Mouse (Mus musculus) intestine, embryonic 16.5 days (tissue): Measurements from ENCODE around the gene Ndufa9. TPM values are rescaled to one million over a fixed set of nuclear protein-coding genes. Genes with fewer than 3 reads are reported as not detected.

ENCODE experiments used
- ATAC-seq: fragments of 200-750 bp; cut with Nextera tagmentation; 2 replicates; pipeline ENCODE4 v1.8.0; 2017; ENCODE audit warnings: moderate TSS enrichment, moderate library complexity
- H3K27ac ChIP-seq: fragments of 300-500 bp; sonication (generic); 2 replicates; pipeline ENCODE4 v1.5.1; 2014; ENCODE audit warnings: mild to moderate bottlenecking, low read length
- H3K27me3 ChIP-seq: fragments of 300-500 bp; sonication (generic); replicated peaks from 2 replicates; pipeline ENCODE4 v1.6.1; 2014; ENCODE audit warnings: low read length, control low read depth, mixed read lengths; ENCODE audit not compliant: control insufficient read depth, insufficient read depth
- H3K36me3 ChIP-seq: fragments of 300-500 bp; sonication (generic); 2 replicates; pipeline ENCODE4 v1.6.1; 2014; ENCODE audit warnings: low read length, control low read depth; ENCODE audit not compliant: control insufficient read depth, insufficient read depth
- H3K4me1 ChIP-seq: fragments of 300-500 bp; sonication (generic); 2 replicates; pipeline ENCODE4 v1.6.1; 2014; ENCODE audit warnings: low read length, control low read depth, mixed read lengths; ENCODE audit not compliant: control insufficient read depth, insufficient read depth
- H3K4me2 ChIP-seq: fragments of 300-500 bp; sonication (generic); 2 replicates; pipeline ENCODE4 v1.6.1; 2014; ENCODE audit warnings: low read depth, low read length, control low read depth
- H3K4me3 ChIP-seq: fragments of 300-500 bp; sonication (generic); 2 replicates; pipeline ENCODE4 v1.5.1; 2014; ENCODE audit warnings: mild to moderate bottlenecking, low read length
- H3K9ac ChIP-seq: fragments of 300-500 bp; sonication (generic); 2 replicates; pipeline ENCODE4 v1.6.1; 2014; ENCODE audit warnings: low read depth, low read length
- H3K9me3 ChIP-seq: fragments of 300-500 bp; sonication (generic); 2 replicates; pipeline ENCODE4 v1.6.1; 2016; ENCODE audit warnings: low read length, control low read depth; ENCODE audit not compliant: control insufficient read depth
- WGBS: fragments of 180-500 bp; shearing (Covaris S2); extraction: QIAGEN DNeasy Blood & Tissue Kit; methylation state at CpG from one replicate; pipeline ENCODE4 v1.1.7; 2014; 5-methylcytosine and 5-hydroxymethylcytosine counted together
- polyA plus RNA-seq: library from polyadenylated mRNA; unstranded; fragments of >200 nt; fragmentation: Nextera tagmentation; extraction: Ambion mirVana; gene quantifications from 2 replicates; pipeline ENCODE4 v1.2.1, GENCODE M21; 2015

The Ndufa9 gene
- polyA plus RNA-seq, 1 experiment from 2014 or later = 328 TPM

- Histone ChIP-seq H3K4me1 (no peaks in the 10 kb centered on the region), H3K9ac (no peak overlapping the region), H3K4me2 (no peak overlapping the region), H3K4me3 (no peak overlapping the region), H3K27ac (no peak overlapping the region), H3K27me3 (no peaks in the 10 kb centered on the region), H3K9me3 (no peaks in the 10 kb centered on the region), H3K36me3 (no peaks in the 10 kb centered on the region)
- 60% methylated on average over 4 of the region's 4 CpGs for WGBS
- ATAC-seq = no peak
Measured at GRCm38 (mm10) chr6:126808134-126808533, 40.8 kb downstream of the Ndufa9 start.

- Histone ChIP-seq H3K27me3 (no peaks in the 10 kb centered on the region), H3K27ac (no peak overlapping the region), H3K36me3 (no peaks in the 10 kb centered on the region), H3K4me3 (no peak overlapping the region), H3K4me2 (no peak overlapping the region), H3K4me1 (no peaks in the 10 kb centered on the region), H3K9ac (no peak overlapping the region), H3K9me3 (no peaks in the 10 kb centered on the region)
- ATAC-seq = no peak
- WGBS = 87% methylated on average over 3 of the region's 3 CpGs
Measured at GRCm38 (mm10) chr6:126806783-126807182, 42.2 kb downstream of the Ndufa9 start.

GRCm38 (mm10) chr6:126802946-126803345 is 46.0 kb downstream of the Ndufa9 start:
- Histone ChIP-seq H3K4me3 (no peak overlapping the region), H3K4me2 (no peak overlapping the region), H3K4me1 (no peaks in the 10 kb centered on the region), H3K9ac (no peak overlapping the region), H3K9me3 (no peaks in the 10 kb centered on the region), H3K27me3 (no peaks in the 10 kb centered on the region), H3K27ac (no peak overlapping the region), H3K36me3 (no peaks in the 10 kb centered on the region)
- no peak for ATAC-seq
- WGBS = 19% methylated on average over 11 of the region's 11 CpGs

- Histone ChIP-seq H3K27me3 (no peaks in the 10 kb centered on the region), H3K4me3 (no peak overlapping the region), H3K36me3 (no peaks in the 10 kb centered on the region), H3K27ac (no peak overlapping the region), H3K9ac (no peak overlapping the region), H3K4me1 (no peaks in the 10 kb centered on the region), H3K9me3 (no peaks in the 10 kb centered on the region), H3K4me2 (no peak overlapping the region)
- no peak for ATAC-seq
- 82% methylated on average over 6 of the region's 6 CpGs for WGBS
Measured at GRCm38 (mm10) chr6:126794751-126795150, 54.2 kb downstream of the Ndufa9 start.

GRCm38 (mm10) chr6:126793689-126794088 is 55.2 kb downstream of the Ndufa9 start:
- Histone ChIP-seq H3K36me3 (no peaks in the 10 kb centered on the region), H3K9ac (no peak overlapping the region), H3K4me1 (no peaks in the 10 kb centered on the region), H3K27ac (no peak overlapping the region), H3K4me2 (no peak overlapping the region), H3K27me3 (no peaks in the 10 kb centered on the region), H3K4me3 (no peak overlapping the region), H3K9me3 (no peaks in the 10 kb centered on the region)
- 93% methylated on average over 6 of the region's 6 CpGs for WGBS
- ATAC-seq = no peak

- Histone ChIP-seq H3K4me2 (peak overlapping the region; percentile 44; the same call in 1 of the 2 replicates), H3K4me3 (peak overlapping the region; percentile 39), H3K27ac (no peak overlapping the region), H3K4me1 (no peaks in the 10 kb centered on the region), H3K9me3 (no peaks in the 10 kb centered on the region), H3K27me3 (no peaks in the 10 kb centered on the region), H3K9ac (peak overlapping the region; percentile 34; the same call in 1 of the 2 replicates), H3K36me3 (no peaks in the 10 kb centered on the region)
- WGBS = 39% methylated on average over 12 of the region's 12 CpGs
- no peak for ATAC-seq
Measured at GRCm38 (mm10) chr6:126791964-126792363, 57.0 kb downstream of the Ndufa9 start.

GRCm38 (mm10) chr6:126791488-126791887 is 57.4 kb downstream of the Ndufa9 start:
- Histone ChIP-seq H3K4me3 (no peak overlapping the region), H3K9me3 (no peaks in the 10 kb centered on the region), H3K27me3 (no peaks in the 10 kb centered on the region), H3K4me2 (no peak overlapping the region), H3K4me1 (no peaks in the 10 kb centered on the region), H3K36me3 (no peaks in the 10 kb centered on the region), H3K27ac (no peak overlapping the region), H3K9ac (no peak overlapping the region)
- ATAC-seq = no peak
- WGBS = 32% methylated on average over 4 of the region's 4 CpGs

- Histone ChIP-seq H3K4me3 (no peak overlapping the region), H3K27ac (no peak overlapping the region), H3K36me3 (no peaks in the 10 kb centered on the region), H3K27me3 (no peaks in the 10 kb centered on the region), H3K9ac (no peak overlapping the region), H3K4me2 (no peak overlapping the region), H3K4me1 (no peaks in the 10 kb centered on the region), H3K9me3 (no peaks in the 10 kb centered on the region)
- ATAC-seq = no peak
- WGBS = 81% methylated on average over 8 of the region's 8 CpGs
Measured at GRCm38 (mm10) chr6:126788863-126789262, 60.1 kb downstream of the Ndufa9 start.

GRCm38 (mm10) chr6:126784206-126784605 is 64.7 kb downstream of the Ndufa9 start:
- peak; percentile 62; the same call in 1 of the 2 replicates for ATAC-seq
- H3K9me3 ChIP-seq = no peaks in the 10 kb centered on the region

GRCm38 (mm10) chr6:126783651-126784066 is 65.3 kb downstream of the Ndufa9 start:
- WGBS = 50% methylated on average over 10 of the region's 10 CpGs
- H3K4me3 ChIP-seq = no peak overlapping the region
- no peak for ATAC-seq
- no peak overlapping the region for H3K27ac ChIP-seq
- H3K9me3 ChIP-seq = no peaks in the 10 kb centered on the region
- no peaks in the 10 kb centered on the region for H3K4me1 ChIP-seq
- H3K9ac ChIP-seq = no peak overlapping the region
- H3K27me3 ChIP-seq = no peaks in the 10 kb centered on the region
- H3K4me2 ChIP-seq = no peak overlapping the region
- H3K36me3 ChIP-seq = no peaks in the 10 kb centered on the region

More at GRCm38 (mm10) chr6:126784206-126784605, 64.7 kb downstream of the Ndufa9 start:
- no peak overlapping the region for H3K4me3 ChIP-seq
- no peak overlapping the region for H3K27ac ChIP-seq
- no peak overlapping the region for H3K9ac ChIP-seq
- H3K27me3 ChIP-seq = no peaks in the 10 kb centered on the region
- H3K4me2 ChIP-seq = no peak overlapping the region
- 55% methylated on average over 5 of the region's 5 CpGs for WGBS
- H3K36me3 ChIP-seq = no peaks in the 10 kb centered on the region
- no peaks in the 10 kb centered on the region for H3K4me1 ChIP-seq
